Mouse (Mus musculus): ENCODE data around the gene Msmb. TPM values are rescaled to one million over a fixed set of nuclear protein-coding genes. Genes with fewer than 3 reads are reported as not detected.
A peak's percentile ranks its signal among the peaks of the same experiment; 100 is the strongest.
"Not testable (repeated sequence)": the region's sequence is repeated elsewhere in the genome, so short reads cannot be mapped to it uniquely, and the experiment has no call there.

Msmb gene
- polyA plus RNA-seq, 1 experiment from 2014 or later: not detected

DNA sequence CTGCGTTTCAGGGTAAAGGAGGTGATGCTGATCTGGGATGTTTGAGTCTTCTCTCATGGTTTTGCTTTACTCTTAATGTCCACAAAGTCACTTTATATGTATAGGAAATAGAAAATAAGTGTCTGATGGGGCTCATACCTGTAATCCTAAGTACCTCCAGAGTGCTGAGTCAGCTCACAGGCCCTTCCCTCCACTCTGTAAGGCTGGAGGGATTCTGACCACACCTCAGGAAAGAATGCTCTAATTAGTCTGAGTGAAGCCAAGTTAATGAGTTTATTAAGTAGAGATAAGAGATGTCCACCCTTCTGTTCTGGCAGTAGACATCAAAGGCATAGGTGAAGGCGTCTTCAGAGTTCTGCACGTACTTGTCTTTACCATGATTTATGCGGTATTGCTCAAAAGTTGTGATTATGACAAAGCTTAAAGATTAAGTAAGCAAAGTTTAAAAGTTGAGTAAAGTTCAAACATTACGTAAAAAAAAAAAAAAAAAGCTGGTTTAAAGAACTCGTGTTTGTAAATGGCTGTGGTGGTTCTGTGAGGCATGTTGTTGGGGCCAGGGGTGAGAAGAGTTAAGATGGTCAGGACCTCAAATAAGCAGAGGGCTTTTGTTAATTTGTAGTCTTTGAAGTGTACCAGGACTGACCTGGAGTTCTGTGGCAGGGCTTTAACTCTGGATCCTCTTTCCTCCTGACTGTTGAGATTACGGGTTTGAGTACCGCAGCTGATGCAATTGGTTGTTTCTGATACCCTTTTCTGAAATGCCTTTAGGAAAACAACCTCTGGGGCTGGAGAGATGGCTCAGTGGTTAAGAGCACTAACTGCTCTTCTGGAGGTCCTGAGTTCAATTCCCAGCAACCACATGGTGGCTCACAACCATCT, 22.6 kb downstream of the Msmb start:
- Histone ChIP-seq H3K4me1 (peaks cover 39% of the 10 kb centered on the region), H3K27me3 (replicated peaks) (no peaks in the 10 kb centered on the region), H3K4me3 (replicated peaks) (no peak overlapping the region), H3K36me3 (no peaks in the 10 kb centered on the region), H3K4me2 (no peak overlapping the region), H3K9me3 (replicated peaks) (no peaks in the 10 kb centered on the region), H3K27ac (replicated peaks) (no peak overlapping the region), H3K9ac (replicated peaks) (no peak overlapping the region)
- ATAC-seq (ENCODE audit: low FRiP score): no peak
- 83% methylated on average over 8 of the region's 8 CpGs for WGBS

DNA sequence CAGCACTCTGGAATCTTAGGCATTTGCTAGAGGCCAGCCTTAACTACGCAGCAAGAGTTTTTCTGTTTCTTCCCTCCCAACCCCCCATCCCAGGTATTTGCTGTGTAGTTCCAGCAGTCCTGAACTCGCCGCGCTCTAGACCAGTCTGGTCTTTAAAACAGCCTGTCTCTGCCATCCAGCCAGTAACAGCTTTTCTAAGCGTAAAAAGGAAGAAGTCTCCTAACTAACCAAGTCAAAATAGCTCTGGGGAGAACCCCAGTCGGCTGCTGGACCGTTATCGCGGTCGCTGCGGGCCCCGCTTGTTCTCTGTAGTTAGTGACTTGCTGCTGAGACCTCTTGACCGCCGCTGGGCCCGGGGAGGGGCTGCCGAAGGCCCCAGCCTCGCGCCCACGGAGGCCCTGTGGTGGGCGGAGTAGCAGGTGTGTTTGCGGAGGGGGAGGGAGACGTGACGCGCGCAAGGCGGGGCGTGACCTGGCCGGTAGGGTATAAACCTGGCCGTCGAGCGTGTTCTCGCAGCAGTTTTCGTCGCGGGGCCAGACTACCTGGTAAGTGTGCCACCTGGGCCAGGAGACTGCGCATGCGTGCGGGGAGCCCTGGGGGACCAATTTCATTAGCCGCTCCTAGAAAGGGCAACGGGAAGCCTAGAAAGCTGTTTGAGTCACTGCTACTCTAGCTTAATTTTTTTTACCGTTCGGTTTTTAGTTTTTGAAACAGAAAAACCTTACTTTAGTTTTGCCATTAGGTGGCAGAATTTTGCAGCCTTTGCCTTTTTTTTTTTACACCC, 23.6 kb downstream of the Msmb start:
- H3K9ac ChIP-seq (replicated peaks): peak overlapping the region; percentile 56
- no peaks in the 10 kb centered on the region for H3K36me3 ChIP-seq
- peak overlapping the region; percentile 98 for H3K4me2 ChIP-seq
- peak overlapping the region; percentile 13; the same call in 1 of the 2 replicates for H3K27ac ChIP-seq (replicated peaks)
- no peaks in the 10 kb centered on the region for H3K27me3 ChIP-seq (replicated peaks)
- H3K4me1 ChIP-seq: peaks cover 37% of the 10 kb centered on the region
- no peaks in the 10 kb centered on the region for H3K9me3 ChIP-seq (replicated peaks)
- peak overlapping the region; percentile 50 for H3K4me3 ChIP-seq (replicated peaks)
- ATAC-seq (ENCODE audit: low FRiP score): peak; percentile 61; the same call in 1 of the 2 replicates
- WGBS: 1% methylated on average over 41 of the region's 42 CpGs

DNA sequence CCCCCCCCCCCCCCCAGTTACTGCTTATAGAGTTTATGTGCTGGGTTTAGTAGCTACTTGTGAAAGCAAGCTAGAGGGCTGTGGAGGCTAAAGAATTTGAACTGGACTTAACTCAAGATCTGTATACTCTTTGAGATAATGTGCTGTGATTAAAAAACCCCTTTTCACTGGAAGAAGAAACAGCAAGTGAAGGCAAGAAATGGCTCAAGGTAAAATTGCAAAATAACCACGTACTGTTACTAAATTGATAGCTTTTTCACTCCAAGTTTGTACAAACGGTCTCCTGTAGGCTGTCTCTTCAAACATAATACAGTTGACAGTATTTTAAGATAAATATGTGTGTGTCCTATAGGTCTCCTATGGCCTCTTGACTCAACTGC, 24.2 kb downstream of the Msmb start:
- H3K9ac ChIP-seq (replicated peaks): no peak overlapping the region
- ATAC-seq (ENCODE audit: low FRiP score): no peak
- H3K4me3 ChIP-seq (replicated peaks): peak overlapping the region; percentile 50

DNA sequence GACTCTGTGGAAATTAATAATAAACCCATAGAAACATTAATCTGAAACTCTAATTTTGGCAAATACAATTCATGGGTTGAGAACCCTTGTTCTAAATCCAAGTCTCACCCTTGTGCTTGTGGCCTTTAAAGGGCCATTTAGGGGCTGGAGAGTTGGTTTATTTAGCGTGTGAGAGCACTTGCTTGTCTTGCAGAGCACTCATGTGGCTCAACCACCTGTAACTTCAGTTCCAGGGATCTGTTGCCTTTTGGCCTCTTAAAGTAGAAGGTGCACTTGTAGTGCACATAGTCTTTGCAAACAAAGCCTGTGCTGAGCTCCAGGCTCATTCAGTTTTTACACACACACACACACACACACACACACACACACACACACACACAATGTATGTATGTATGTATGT, 25.0 kb downstream of the Msmb start:
- Histone ChIP-seq H3K9ac (replicated peaks) (no peak overlapping the region), H3K4me1 (peaks cover 23% of the 10 kb centered on the region), H3K27me3 (replicated peaks) (no peaks in the 10 kb centered on the region), H3K4me3 (replicated peaks) (no peak overlapping the region), H3K4me2 (no peak overlapping the region), H3K9me3 (replicated peaks) (no peaks in the 10 kb centered on the region), H3K36me3 (no peaks in the 10 kb centered on the region), H3K27ac (replicated peaks) (no peak overlapping the region)
- 83% methylated on average over 1 of the region's 1 CpGs for WGBS
- ATAC-seq (ENCODE audit: low FRiP score): no peak

More for the DNA sequence above, 24.2 kb downstream of the Msmb start:
- Histone ChIP-seq H3K4me1 (peaks cover 31% of the 10 kb centered on the region), H3K9me3 (replicated peaks) (no peaks in the 10 kb centered on the region), H3K36me3 (no peaks in the 10 kb centered on the region), H3K27ac (replicated peaks) (no peak overlapping the region), H3K27me3 (replicated peaks) (no peaks in the 10 kb centered on the region), H3K4me2 (peak overlapping the region; percentile 98)
- WGBS: 82% methylated on average over 2 of the region's 2 CpGs

DNA sequence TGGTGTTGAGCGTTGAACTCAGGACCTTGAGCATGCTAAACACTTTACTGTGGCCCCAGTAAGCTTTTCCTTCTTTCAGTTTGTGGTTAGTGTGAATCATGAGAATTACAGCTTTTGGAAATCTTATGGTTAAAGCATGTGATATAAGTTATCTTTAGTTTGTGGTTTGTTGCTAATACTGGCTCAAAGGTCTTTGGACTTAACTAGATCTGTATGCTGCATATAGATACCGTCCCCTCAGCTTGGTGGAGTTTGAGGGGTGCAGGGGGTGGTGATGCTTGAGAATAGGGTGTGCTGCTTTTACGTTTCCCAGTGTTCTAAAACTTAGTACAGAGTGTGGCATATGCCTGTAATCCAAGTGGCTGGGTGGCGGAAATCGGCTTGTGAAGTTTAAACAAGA, 25.5 kb downstream of the Msmb start:
- WGBS: 92% methylated on average over 5 of the region's 5 CpGs
- H3K4me2 ChIP-seq: no peak overlapping the region
- peaks cover 18% of the 10 kb centered on the region for H3K4me1 ChIP-seq
- 0 out of 2 replicates have a peak, but pooled peaks cover 3% of the 10 kb centered on the region for H3K36me3 ChIP-seq
- no peak overlapping the region for H3K4me3 ChIP-seq (replicated peaks)
- ATAC-seq (ENCODE audit: low FRiP score): no peak
- H3K9ac ChIP-seq (replicated peaks): no peak overlapping the region
- no peaks in the 10 kb centered on the region for H3K27me3 ChIP-seq (replicated peaks)
- no peak overlapping the region for H3K27ac ChIP-seq (replicated peaks)
- H3K9me3 ChIP-seq (replicated peaks): no peaks in the 10 kb centered on the region

DNA sequence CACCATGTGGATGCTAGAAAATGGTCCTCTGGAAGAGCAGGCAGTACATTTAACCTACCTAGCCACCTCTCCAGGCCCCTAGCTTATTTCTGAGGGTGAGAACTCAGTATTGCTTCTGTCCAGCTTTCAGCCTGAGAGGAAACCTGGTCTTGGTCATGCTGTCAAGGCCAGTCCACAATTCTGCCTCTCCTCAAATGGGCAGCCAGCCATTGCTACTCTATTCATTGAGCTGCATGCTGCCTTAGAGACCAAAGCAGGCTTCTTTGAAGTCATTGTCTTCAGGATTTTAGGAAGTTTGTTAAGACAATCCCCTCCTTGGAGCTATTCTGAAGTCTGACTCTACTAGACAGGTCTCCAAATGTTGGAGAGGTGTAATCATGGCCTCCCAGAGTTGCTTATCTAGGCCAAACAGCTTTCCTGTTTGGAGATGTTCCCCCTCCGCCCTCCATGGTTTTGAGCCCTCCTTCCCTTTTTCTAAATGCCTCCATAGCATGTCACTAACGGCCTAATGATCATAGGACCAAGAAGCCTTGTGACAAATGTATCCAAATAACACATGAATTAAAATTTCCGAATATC, 26.9 kb downstream of the Msmb start:
- no peak for ATAC-seq (ENCODE audit: low FRiP score)

DNA sequence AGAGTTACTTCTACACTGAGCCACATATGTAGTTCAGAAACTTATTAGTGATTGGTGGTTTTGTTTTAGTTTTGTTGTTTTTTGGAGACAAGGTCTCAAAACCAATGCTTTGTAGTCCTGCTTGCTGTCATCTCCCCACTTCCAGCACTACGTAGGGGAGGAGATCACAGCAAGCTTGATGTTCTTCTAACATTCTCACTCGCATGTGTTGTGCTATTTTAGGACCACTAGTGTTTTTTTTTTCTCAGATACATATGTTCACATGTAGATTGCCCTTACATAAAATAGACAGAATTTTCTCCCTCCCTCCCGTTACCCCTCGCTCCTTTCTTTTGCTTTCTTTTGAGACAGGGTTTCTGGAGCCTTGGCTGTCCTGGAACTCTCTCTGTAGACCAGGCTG, 28.3 kb downstream of the Msmb start:
- Histone ChIP-seq H3K4me3 (replicated peaks) (no peak overlapping the region), H3K9me3 (replicated peaks) (no peaks in the 10 kb centered on the region), H3K9ac (replicated peaks) (no peak overlapping the region), H3K27ac (replicated peaks) (no peak overlapping the region), H3K4me2 (no peak overlapping the region), H3K4me1 (peaks cover 11% of the 10 kb centered on the region), H3K27me3 (replicated peaks) (no peaks in the 10 kb centered on the region), H3K36me3 (peaks cover 23% of the 10 kb centered on the region)
- no peak for ATAC-seq (ENCODE audit: low FRiP score)
- WGBS: 90% methylated on average over 4 of the region's 4 CpGs

More for the DNA sequence above, 26.9 kb downstream of the Msmb start:
- Histone ChIP-seq H3K36me3 (peaks cover 15% of the 10 kb centered on the region), H3K9ac (replicated peaks) (no peak overlapping the region), H3K4me1 (peaks cover 16% of the 10 kb centered on the region), H3K27ac (replicated peaks) (no peak overlapping the region), H3K4me3 (replicated peaks) (no peak overlapping the region), H3K27me3 (replicated peaks) (no peaks in the 10 kb centered on the region), H3K4me2 (no peak overlapping the region), H3K9me3 (replicated peaks) (no peaks in the 10 kb centered on the region)
- WGBS: 82% methylated on average over 3 of the region's 3 CpGs

DNA sequence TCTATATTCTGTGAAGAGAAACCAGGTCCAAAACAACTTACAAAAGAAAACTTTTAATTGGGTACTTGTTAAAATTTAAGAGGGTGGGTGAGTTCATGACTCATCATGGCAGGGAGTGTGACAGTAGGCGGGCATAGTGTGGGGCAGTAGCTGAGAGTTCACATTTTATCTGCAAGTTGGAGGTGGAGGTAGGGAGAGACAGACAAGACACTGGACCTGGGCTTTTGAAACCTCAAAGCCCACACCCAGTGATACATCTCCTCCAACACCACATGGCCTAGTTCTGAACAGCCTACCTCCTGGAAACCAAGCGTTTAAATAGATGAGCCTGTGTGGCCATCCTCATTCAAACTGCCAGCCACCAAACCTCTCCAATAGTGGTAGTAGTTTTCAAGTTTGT, 33.5 kb downstream of the Msmb start:
- no peak overlapping the region for H3K27ac ChIP-seq (replicated peaks)
- H3K9me3 ChIP-seq (replicated peaks): no peaks in the 10 kb centered on the region
- no peaks in the 10 kb centered on the region for H3K4me1 ChIP-seq
- peaks cover 38% of the 10 kb centered on the region for H3K36me3 ChIP-seq
- no peak overlapping the region for H3K4me2 ChIP-seq
- H3K4me3 ChIP-seq (replicated peaks): no peak overlapping the region
- whole genome bisulfite sequencing: 90% methylated on average over 2 of the region's 2 CpGs
- H3K9ac ChIP-seq (replicated peaks): no peak overlapping the region
- ATAC-seq (ENCODE audit: low FRiP score): no peak
- no peaks in the 10 kb centered on the region for H3K27me3 ChIP-seq (replicated peaks)

DNA sequence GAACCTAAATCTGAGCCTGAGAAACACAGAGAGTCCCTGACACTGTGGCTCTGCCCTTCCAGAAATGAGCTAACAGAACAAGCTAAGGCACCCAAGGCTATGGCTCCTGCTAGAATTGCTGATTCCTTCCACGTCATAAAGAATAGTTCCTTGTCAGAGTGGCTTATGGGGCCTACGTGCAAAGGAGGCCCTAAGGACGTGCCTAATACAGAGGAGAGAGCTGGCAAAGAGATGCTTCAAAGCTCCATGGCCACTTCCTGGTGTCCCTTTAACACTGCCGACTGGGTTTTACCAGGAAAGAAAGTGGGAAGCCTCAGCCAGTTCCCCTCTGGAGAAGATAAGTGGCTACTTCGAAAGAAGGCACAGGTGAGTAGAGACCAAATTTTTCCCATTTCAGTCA, 34.8 kb downstream of the Msmb start:
- 79% methylated on average over 5 of the region's 5 CpGs for WGBS
- not testable (repeated sequence) for H3K9me3 ChIP-seq (replicated peaks); H3K9ac ChIP-seq (replicated peaks); H3K27ac ChIP-seq (replicated peaks); H3K4me1 ChIP-seq; H3K27me3 ChIP-seq (replicated peaks); H3K4me2 ChIP-seq; H3K4me3 ChIP-seq (replicated peaks); ATAC-seq (ENCODE audit: low FRiP score)
- peaks cover 48% of the 10 kb centered on the region for H3K36me3 ChIP-seq

DNA sequence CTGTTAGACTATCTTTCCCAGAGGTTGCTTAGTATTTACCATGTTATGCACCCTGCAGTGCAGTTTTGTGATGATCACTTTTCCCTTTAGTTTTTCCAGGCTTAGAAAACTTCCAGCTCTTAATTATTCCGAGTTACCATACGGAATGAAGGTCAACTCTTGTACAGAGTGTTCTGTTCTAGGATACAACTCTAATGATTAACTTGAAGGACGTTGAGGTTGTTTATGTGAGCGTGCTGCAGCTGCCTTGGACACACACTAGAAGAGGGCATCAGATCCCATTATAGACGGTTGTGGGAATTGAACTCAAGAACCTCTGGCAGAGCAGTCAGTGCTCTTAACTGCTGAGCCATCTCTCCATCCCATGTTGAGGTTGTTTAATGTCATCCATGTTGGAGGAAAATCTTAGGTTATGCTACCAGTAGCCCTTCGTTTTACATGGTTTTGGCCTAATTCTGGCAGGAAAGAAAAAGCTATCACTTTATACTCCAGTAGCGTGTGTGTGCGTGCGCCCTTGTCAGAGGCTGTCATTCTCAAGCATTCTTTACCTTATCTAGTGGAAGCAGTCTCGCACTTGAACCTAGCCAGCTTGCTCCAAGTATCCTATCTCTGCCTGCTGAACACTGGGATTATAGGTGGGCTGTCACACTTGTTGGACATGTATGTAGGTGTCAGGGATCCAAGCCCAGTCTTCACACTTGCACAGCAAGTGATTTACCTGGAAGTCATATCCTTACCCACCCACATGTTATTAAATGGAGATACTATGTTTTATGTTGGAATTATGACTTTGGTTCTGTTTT, 37.8 kb downstream of the Msmb start:
- WGBS: 93% methylated on average over 10 of the region's 10 CpGs
- H3K4me1 ChIP-seq: no peaks in the 10 kb centered on the region
- no peaks in the 10 kb centered on the region for H3K9me3 ChIP-seq (replicated peaks)
- no peak overlapping the region for H3K4me2 ChIP-seq
- H3K36me3 ChIP-seq: peaks cover 51% of the 10 kb centered on the region
- ATAC-seq (ENCODE audit: low FRiP score): no peak
- H3K4me3 ChIP-seq (replicated peaks): no peak overlapping the region
- no peaks in the 10 kb centered on the region for H3K27me3 ChIP-seq (replicated peaks)
- no peak overlapping the region for H3K27ac ChIP-seq (replicated peaks)
- H3K9ac ChIP-seq (replicated peaks): no peak overlapping the region

DNA sequence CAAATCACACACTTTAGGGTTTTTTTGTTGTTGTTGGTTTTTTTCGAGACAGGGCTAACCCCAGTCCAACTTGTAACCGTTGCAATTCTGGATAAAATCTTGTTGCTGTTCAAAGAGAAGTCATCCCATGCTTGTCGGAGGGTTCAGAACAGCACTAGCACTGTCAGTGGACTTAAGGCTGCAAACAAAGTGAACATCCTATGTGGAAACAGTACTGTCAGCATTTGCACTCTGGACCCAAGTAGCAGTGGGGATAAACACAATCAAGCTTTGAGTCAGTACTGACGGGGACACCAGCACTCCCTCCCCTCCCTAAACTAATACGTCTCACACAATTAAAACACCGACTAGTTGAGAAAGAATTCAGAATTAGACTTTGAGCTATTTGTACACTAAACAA, 39.0 kb downstream of the Msmb start:
- Histone ChIP-seq H3K4me1 (no peaks in the 10 kb centered on the region), H3K27me3 (replicated peaks) (no peaks in the 10 kb centered on the region), H3K4me2 (no peak overlapping the region), H3K9me3 (replicated peaks) (no peaks in the 10 kb centered on the region), H3K9ac (replicated peaks) (no peak overlapping the region), H3K4me3 (replicated peaks) (no peak overlapping the region), H3K27ac (replicated peaks) (no peak overlapping the region), H3K36me3 (peaks cover 52% of the 10 kb centered on the region)
- no peak for ATAC-seq (ENCODE audit: low FRiP score)
- WGBS: 88% methylated on average over 6 of the region's 6 CpGs
